Mouse (Mus musculus): ENCODE results near the gene Fam228b. TPM values are rescaled to one million over a fixed set of nuclear protein-coding genes. Genes with fewer than 3 reads are reported as not detected.

The Fam228b gene
- total and polyA plus RNA-seq, 3 experiments: 0.76 TPM; not detected in 2

DNA sequence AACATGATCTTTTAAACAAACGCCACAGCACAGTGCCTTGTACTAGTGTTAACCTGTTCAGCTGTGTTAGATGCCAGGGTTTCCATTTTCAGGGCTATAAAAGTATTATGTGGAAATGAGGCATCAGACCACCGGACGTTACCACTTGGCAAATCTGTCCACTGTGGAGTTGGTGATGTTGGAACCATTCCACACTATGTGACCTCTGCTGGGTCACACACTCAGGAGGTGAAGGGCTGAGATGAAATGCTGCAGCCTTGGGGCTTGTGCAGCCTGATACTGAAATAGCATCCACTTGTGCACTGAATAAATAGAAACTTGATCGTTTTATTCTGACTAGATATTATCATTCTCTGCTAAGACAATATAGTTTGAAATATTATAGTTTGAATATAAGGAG is 55.7 kb downstream of the Fam228b start:
- ATAC-seq (ENCODE audit: extremely low read depth, insufficient number of reproducible peaks, low FRiP score, poor library complexity, severe bottlenecking): no peak
- Histone ChIP-seq H3K4me1 (ENCODE audit: insufficient read depth, low read depth, low read length) (peaks cover 37% of the 10 kb centered on the region), H3K4me3 (ENCODE audit: low read depth, low read length) (no peak overlapping the region), H3K27me3 (ENCODE audit: insufficient read depth, low read length) (no peaks in the 10 kb centered on the region), H3K9me3 (replicated peaks) (no peaks in the 10 kb centered on the region), H3K36me3 (replicated peaks) (peaks cover 71% of the 10 kb centered on the region)
- no peak for DNase-seq (ENCODE audit: low spot score)
- no peak for TF ChIP-seq GATA1 (IDR thresholded peaks at IDR 0.05; ENCODE audit: borderline replicate concordance, low read length)
- no peak for TF ChIP-seq GATA2 (IDR thresholded peaks at IDR 0.05; ENCODE audit: borderline replicate concordance, low read depth, low read length)
- no peak for TF ChIP-seq POLR2AphosphoS5 (IDR thresholded peaks at IDR 0.05; ENCODE audit: insufficient replicate concordance, low read depth, low read length)
- no peak for TF ChIP-seq TAL1 (conservative IDR thresholded peaks at IDR 0.05; ENCODE audit: low read depth, low read length)
- no peak for TF ChIP-seq CTCF (IDR thresholded peaks at IDR 0.05; ENCODE audit: low read depth, low read length)

DNA sequence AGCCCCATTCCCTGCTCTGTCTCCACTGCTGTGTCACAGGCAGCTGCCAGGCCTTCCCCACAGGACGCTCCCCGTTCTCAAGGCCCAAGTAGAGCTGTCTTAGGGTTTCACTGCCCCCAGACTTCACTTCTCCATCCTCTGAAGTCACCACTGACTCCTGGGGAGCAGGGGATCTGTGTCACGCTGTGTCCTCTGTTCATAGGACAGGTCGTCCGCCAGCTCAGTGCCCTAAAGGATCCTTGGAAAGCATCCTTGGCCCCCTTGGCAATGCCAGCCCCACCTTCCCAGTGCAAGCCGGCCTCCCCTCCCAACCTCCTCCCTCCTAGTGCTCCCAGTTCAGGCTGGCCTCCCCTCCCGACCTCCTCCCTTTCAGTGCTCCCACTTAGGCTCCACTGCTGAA is 59.1 kb downstream of the Fam228b start:
- Histone ChIP-seq H3K4me1 (ENCODE audit: insufficient read depth, low read depth, low read length) (peaks cover 5% of the 10 kb centered on the region; the same call in 1 of the 2 replicates), H3K9me3 (replicated peaks) (no peaks in the 10 kb centered on the region), H3K27me3 (ENCODE audit: insufficient read depth, low read length) (no peaks in the 10 kb centered on the region), H3K36me3 (replicated peaks) (peaks cover 91% of the 10 kb centered on the region), H3K4me3 (ENCODE audit: low read depth, low read length) (no peak overlapping the region)
- DNase-seq (ENCODE audit: low spot score) (no peak), ATAC-seq (ENCODE audit: extremely low read depth, insufficient number of reproducible peaks, low FRiP score, poor library complexity, severe bottlenecking) (no peak)
- TF ChIP-seq GATA2 (IDR thresholded peaks at IDR 0.05; ENCODE audit: borderline replicate concordance, low read depth, low read length) (no peak), POLR2AphosphoS5 (IDR thresholded peaks at IDR 0.05; ENCODE audit: insufficient replicate concordance, low read depth, low read length) (no peak), GATA1 (IDR thresholded peaks at IDR 0.05; ENCODE audit: borderline replicate concordance, low read length) (no peak), CTCF (IDR thresholded peaks at IDR 0.05; ENCODE audit: low read depth, low read length) (no peak), TAL1 (conservative IDR thresholded peaks at IDR 0.05; ENCODE audit: low read depth, low read length) (no peak)

DNA sequence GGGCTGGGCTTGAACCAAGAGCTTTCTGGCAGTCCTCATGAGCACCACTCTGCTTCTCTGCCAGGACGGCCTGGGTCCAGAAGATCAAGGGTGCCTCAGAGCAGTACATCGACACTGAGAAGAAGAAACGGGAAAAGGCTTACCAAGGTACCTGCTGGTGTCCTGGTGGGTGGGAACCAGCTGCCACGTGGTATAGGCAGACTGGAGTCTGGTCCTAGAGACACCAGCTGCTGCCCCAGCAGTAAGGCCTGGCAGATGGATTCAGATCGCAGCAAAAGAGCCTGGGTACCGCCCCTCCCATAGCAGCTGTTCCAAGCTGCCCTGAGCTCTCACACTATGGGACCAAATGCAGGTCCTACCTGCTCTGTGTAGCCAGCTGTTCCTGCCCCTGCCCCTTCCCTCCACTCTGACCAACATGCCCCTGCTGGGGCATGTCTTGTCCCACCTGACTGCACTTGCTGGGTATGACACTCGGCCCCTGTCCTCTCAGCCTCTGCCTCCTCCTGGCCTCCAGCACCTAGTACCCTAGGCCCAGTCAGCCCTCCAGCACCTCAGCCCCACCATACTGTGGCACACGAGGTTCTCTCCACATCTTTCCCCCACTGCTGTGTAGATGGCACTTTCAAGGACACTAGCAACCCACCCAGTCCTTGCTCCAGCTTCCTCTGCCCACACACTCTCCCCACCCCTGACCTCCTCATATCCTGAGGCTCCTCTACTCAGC is 60.0 kb downstream of the Fam228b start:
- H3K27me3 ChIP-seq (ENCODE audit: insufficient read depth, low read length): no peaks in the 10 kb centered on the region
- H3K4me1 ChIP-seq (ENCODE audit: insufficient read depth, low read depth, low read length): no peaks in the 10 kb centered on the region
- H3K4me3 ChIP-seq (ENCODE audit: low read depth, low read length): no peak overlapping the region
- DNase-seq (ENCODE audit: low spot score): no peak
- TF ChIP-seq CTCF (IDR thresholded peaks at IDR 0.05; ENCODE audit: low read depth, low read length): no peak
- TF ChIP-seq GATA2 (IDR thresholded peaks at IDR 0.05; ENCODE audit: borderline replicate concordance, low read depth, low read length): no peak
- TF ChIP-seq GATA1 (IDR thresholded peaks at IDR 0.05; ENCODE audit: borderline replicate concordance, low read length): no peak
- no peak for TF ChIP-seq TAL1 (conservative IDR thresholded peaks at IDR 0.05; ENCODE audit: low read depth, low read length)
- no peak for TF ChIP-seq POLR2AphosphoS5 (IDR thresholded peaks at IDR 0.05; ENCODE audit: insufficient replicate concordance, low read depth, low read length)
- ATAC-seq (ENCODE audit: extremely low read depth, insufficient number of reproducible peaks, low FRiP score, poor library complexity, severe bottlenecking): no peak
- no peaks in the 10 kb centered on the region for H3K9me3 ChIP-seq (replicated peaks)
- peaks cover 82% of the 10 kb centered on the region for H3K36me3 ChIP-seq (replicated peaks)

DNA sequence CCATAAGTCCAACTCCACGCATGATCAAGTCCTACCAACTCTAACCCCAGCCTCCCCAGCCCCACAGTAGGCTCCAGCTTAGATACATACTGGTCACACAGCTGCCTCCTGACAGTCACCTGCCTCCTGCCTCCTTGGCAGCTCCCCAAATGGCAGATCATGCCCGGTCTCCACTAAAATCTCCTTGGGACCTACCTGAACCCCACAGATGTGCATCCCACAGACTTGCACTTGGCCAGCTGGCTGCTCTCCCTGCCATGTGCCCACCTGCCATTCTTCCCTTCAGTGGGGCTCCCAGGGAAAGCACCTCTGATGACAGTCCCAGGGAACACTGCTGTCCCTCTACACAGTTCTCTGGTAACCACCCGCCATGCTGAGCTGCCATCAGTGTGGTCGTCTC is 60.8 kb downstream of the Fam228b start:
- Histone ChIP-seq H3K4me1 (ENCODE audit: insufficient read depth, low read depth, low read length) (no peaks in the 10 kb centered on the region), H3K27me3 (ENCODE audit: insufficient read depth, low read length) (no peaks in the 10 kb centered on the region), H3K4me3 (ENCODE audit: low read depth, low read length) (no peak overlapping the region), H3K36me3 (replicated peaks) (peaks cover 77% of the 10 kb centered on the region), H3K9me3 (replicated peaks) (no peaks in the 10 kb centered on the region)
- no peak for ATAC-seq (ENCODE audit: extremely low read depth, insufficient number of reproducible peaks, low FRiP score, poor library complexity, severe bottlenecking)
- no peak for DNase-seq (ENCODE audit: low spot score)
- TF ChIP-seq GATA2 (IDR thresholded peaks at IDR 0.05; ENCODE audit: borderline replicate concordance, low read depth, low read length): no peak
- no peak for TF ChIP-seq CTCF (IDR thresholded peaks at IDR 0.05; ENCODE audit: low read depth, low read length)
- no peak for TF ChIP-seq GATA1 (IDR thresholded peaks at IDR 0.05; ENCODE audit: borderline replicate concordance, low read length)
- no peak for TF ChIP-seq POLR2AphosphoS5 (IDR thresholded peaks at IDR 0.05; ENCODE audit: insufficient replicate concordance, low read depth, low read length)
- TF ChIP-seq TAL1 (conservative IDR thresholded peaks at IDR 0.05; ENCODE audit: low read depth, low read length): no peak

DNA sequence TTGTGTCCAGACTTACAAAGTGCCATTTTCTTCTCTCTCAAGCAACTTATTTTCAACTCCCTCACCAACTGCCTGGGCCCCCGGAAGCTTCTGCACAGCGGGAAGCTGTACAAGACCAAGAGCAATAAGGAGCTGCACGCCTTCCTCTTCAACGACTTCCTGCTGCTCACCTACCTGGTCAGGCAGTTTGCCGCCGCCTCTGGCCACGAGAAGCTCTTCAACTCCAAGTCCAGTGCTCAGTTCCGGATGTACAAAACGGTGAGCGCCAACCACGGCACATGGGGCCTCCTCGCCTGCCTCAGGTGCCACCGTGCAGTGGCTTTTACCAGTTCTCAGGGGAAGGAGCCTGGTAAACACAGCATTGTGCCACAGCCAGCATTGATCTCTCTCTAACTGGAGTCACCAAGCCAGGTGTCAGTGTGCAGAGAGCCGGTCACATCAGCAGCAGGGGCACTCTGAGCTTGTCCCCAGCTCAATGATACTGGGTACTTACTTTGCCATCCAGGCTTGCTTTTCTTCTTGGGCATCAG is 61.5 kb downstream of the Fam228b start:
- peaks cover 74% of the 10 kb centered on the region for H3K36me3 ChIP-seq (replicated peaks)
- no peaks in the 10 kb centered on the region for H3K27me3 ChIP-seq (ENCODE audit: insufficient read depth, low read length)
- H3K4me1 ChIP-seq (ENCODE audit: insufficient read depth, low read depth, low read length): no peaks in the 10 kb centered on the region
- H3K9me3 ChIP-seq (replicated peaks): no peaks in the 10 kb centered on the region
- TF ChIP-seq CTCF (IDR thresholded peaks at IDR 0.05; ENCODE audit: low read depth, low read length) (no peak), TAL1 (conservative IDR thresholded peaks at IDR 0.05; ENCODE audit: low read depth, low read length) (no peak), POLR2AphosphoS5 (IDR thresholded peaks at IDR 0.05; ENCODE audit: insufficient replicate concordance, low read depth, low read length) (no peak), GATA1 (IDR thresholded peaks at IDR 0.05; ENCODE audit: borderline replicate concordance, low read length) (no peak), GATA2 (IDR thresholded peaks at IDR 0.05; ENCODE audit: borderline replicate concordance, low read depth, low read length) (no peak)
- DNase-seq (ENCODE audit: low spot score) (no peak), ATAC-seq (ENCODE audit: extremely low read depth, insufficient number of reproducible peaks, low FRiP score, poor library complexity, severe bottlenecking) (no peak)
- H3K4me3 ChIP-seq (ENCODE audit: low read depth, low read length): no peak overlapping the region

DNA sequence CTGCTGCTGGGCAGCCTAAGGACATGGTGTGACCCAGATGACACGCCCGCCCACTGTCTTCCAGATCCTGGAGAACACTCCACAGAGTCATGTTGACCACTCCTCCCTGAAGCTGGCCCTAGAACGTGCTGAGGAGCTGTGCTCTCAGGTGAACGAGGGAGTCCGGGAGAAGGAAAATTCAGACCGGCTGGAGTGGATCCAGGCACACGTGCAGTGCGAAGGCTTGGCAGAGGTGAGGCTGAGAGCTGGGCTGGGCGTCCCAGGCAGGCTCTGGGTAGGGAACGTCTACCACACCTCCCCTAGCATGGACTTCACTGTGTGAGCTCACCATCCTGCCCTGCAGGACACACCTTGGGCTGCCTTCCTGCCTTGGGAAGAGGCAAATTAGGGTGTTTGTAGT is 62.2 kb downstream of the Fam228b start:
- DNase-seq (ENCODE audit: low spot score): no peak
- no peaks in the 10 kb centered on the region for H3K9me3 ChIP-seq (replicated peaks)

More for the DNA sequence above, 62.2 kb downstream of the Fam228b start:
- no peak for ATAC-seq (ENCODE audit: extremely low read depth, insufficient number of reproducible peaks, low FRiP score, poor library complexity, severe bottlenecking)
- no peaks in the 10 kb centered on the region for H3K4me1 ChIP-seq (ENCODE audit: insufficient read depth, low read depth, low read length)
- no peaks in the 10 kb centered on the region for H3K27me3 ChIP-seq (ENCODE audit: insufficient read depth, low read length)
- H3K36me3 ChIP-seq (replicated peaks): peaks cover 74% of the 10 kb centered on the region
- TF ChIP-seq GATA2 (IDR thresholded peaks at IDR 0.05; ENCODE audit: borderline replicate concordance, low read depth, low read length): no peak
- TF ChIP-seq CTCF (IDR thresholded peaks at IDR 0.05; ENCODE audit: low read depth, low read length): no peak
- TF ChIP-seq TAL1 (conservative IDR thresholded peaks at IDR 0.05; ENCODE audit: low read depth, low read length): no peak
- TF ChIP-seq POLR2AphosphoS5 (IDR thresholded peaks at IDR 0.05; ENCODE audit: insufficient replicate concordance, low read depth, low read length): no peak
- no peak for TF ChIP-seq GATA1 (IDR thresholded peaks at IDR 0.05; ENCODE audit: borderline replicate concordance, low read length)
- H3K4me3 ChIP-seq (ENCODE audit: low read depth, low read length): no peak overlapping the region
